ENCODE assay signal across 14 mouse cellular contexts in genomic region chr2:148622216-148622615, GRCm38 (mm10). TPM values are rescaled to one million over a fixed set of nuclear protein-coding genes. Genes with fewer than 3 reads are reported as not detected.
DNase-seq lines count a peak whose midpoint lies in the region; ATAC-seq lines count a peak whose summit lies in the region.
"Had no signal": no experiment of that assay in that cellular context is flagged by ENCODE, and none has a peak within 500 bp of the region (broad histone marks: within the 10 kb centered on the region; RNA-seq: fewer than 3 reads in every experiment).

No protein-coding gene starts in this region.

- H3K27me3 ChIP-seq in hindbrain, embryonic 13.5 days = no peaks in the 10 kb centered on the region
- H3K27me3 ChIP-seq: hindbrain, embryonic 12.5 days; limb, embryonic 15.5 days had no signal

- no peak overlapping the region for H3K27ac ChIP-seq in hindbrain, embryonic 13.5 days
- H3K27ac ChIP-seq: hindbrain, embryonic 12.5 days; limb, embryonic 15.5 days had no signal

- H3K4me2 ChIP-seq in hindbrain, embryonic 13.5 days = no peak overlapping the region
- H3K4me2 ChIP-seq: hindbrain, embryonic 12.5 days; limb, embryonic 15.5 days had no signal

- H3K4me1 ChIP-seq in hindbrain, embryonic 13.5 days (replicated peaks) = no peaks in the 10 kb centered on the region
- H3K4me1 ChIP-seq: hindbrain, embryonic 12.5 days; limb, embryonic 15.5 days had no signal

- ATAC-seq in hindbrain, embryonic 13.5 days (ENCODE audit: low FRiP score) = no peak
- ATAC-seq: forebrain, embryonic 16.5 days had no signal

- intact Hi-C loops in heart, postnatal 14 days (cut with DNase I) = no loop called here

- H3K9me3 ChIP-seq in hindbrain, embryonic 13.5 days = no peaks in the 10 kb centered on the region
- H3K9me3 ChIP-seq: hindbrain, embryonic 12.5 days; limb, embryonic 15.5 days; megakaryocyte, embryonic 14.5 days had no signal

- 71% methylated on average over 3 of the region's 3 CpGs for WGBS in hindbrain, embryonic 13.5 days

- no peak overlapping the region for H3K9ac ChIP-seq in hindbrain, embryonic 13.5 days
- H3K9ac ChIP-seq: hindbrain, embryonic 12.5 days; limb, embryonic 15.5 days had no signal

- peak; percentile 14 to 30 for DNase-seq in cerebellum, postnatal 10 days
- no peak for DNase-seq in cerebellum, postnatal 36 days
- DNase-seq in 3134 (ENCODE audit: extremely low read depth, insufficient read length, low spot score) = peak; percentile 39
- DNase-seq in fibroblast of lung, adult 2 months (ENCODE audit: low read depth) = peak; percentile 57
- DNase-seq in heart, postnatal 14 days = peak; percentile 34 to 65
- no peak for DNase-seq in right cerebral cortex, adult 2 months (ENCODE audit: low spot score in 2 of 2)
- no peak for DNase-seq in cerebellum, adult 18-20 months
- DNase-seq: spleen, adult 18-20 months; thymus, postnatal 36 days had no signal

- no peaks in the 10 kb centered on the region for H3K36me3 ChIP-seq in hindbrain, embryonic 13.5 days
- H3K36me3 ChIP-seq: hindbrain, embryonic 12.5 days; limb, embryonic 15.5 days had no signal

- H3K4me3 ChIP-seq in hindbrain, embryonic 13.5 days = no peak overlapping the region
- H3K4me3 ChIP-seq: hindbrain, embryonic 12.5 days; limb, embryonic 15.5 days; megakaryocyte, embryonic 14.5 days had no signal

RNA-seq across cellular contexts. Expression of gene Nxt1, which starts 50.2 kb away (rescaled TPM):
- total RNA-seq in heart, postnatal 14 days (2021) = 1 to 10 TPM; 6.5 to 7.7 TPM
- polyA plus RNA-seq in hindbrain, embryonic 13.5 days (2015; fragmentation: Nextera tagmentation; extraction: Ambion mirVana) = 53.0 and 53.3 TPM in 2 replicates

RNA-seq across cellular contexts. Expression of gene Gzf1, which starts 58.6 kb away (rescaled TPM):
- total RNA-seq in heart, postnatal 14 days (2021) = 10 to 100 TPM; 20.6 to 21.3 TPM
- polyA plus RNA-seq in hindbrain, embryonic 13.5 days (2015; fragmentation: Nextera tagmentation; extraction: Ambion mirVana) = 14.8 and 14.9 TPM in 2 replicates

Comparison
In these comparisons a context has a peak if more than half of its experiments do, and no peak if none do; other contexts are left out.
1. DNase-seq: peak in cerebellum, postnatal 10 days (2 of 2), 3134 (single experiment), fibroblast of lung, adult 2 months (single experiment) and heart, postnatal 14 days (2 of 2); none in cerebellum, postnatal 36 days (0 of 2), right cerebral cortex, adult 2 months (0 of 2) and cerebellum, adult 18-20 months (0 of 2).